Mouse (Mus musculus): ENCODE measurements around the gene Arhgef25.
"Not testable (repeated sequence)": the region's sequence is repeated elsewhere in the genome, so short reads cannot be mapped to it uniquely, and the experiment has no call there.

The Arhgef25 gene

GRCm38 (mm10) chr10:127165654-127166403 lies 24.1 kb downstream of the Arhgef25 start:
- DNase-seq (ENCODE audit: low spot score), result no peak

GRCm38 (mm10) chr10:127165354-127165653 lies 24.6 kb downstream of the Arhgef25 start:
- no peak for DNase-seq (ENCODE audit: low spot score)

GRCm38 (mm10) chr10:127164631-127165353 lies 25.1 kb downstream of the Arhgef25 start, which contains the start of gene B4galnt1:
Gene B4galnt1 (plus strand): TSS chr10:127165225.
- peak; percentile 73 for DNase-seq (ENCODE audit: low spot score)

- no peak for DNase-seq (ENCODE audit: low spot score)
Observed at GRCm38 (mm10) chr10:127164190-127164589, 25.7 kb downstream of the Arhgef25 start.

- not testable (repeated sequence) for DNase-seq (ENCODE audit: low spot score)
Observed at GRCm38 (mm10) chr10:127162771-127163261, 27.1 kb downstream of the Arhgef25 start.

GRCm38 (mm10) chr10:127160728-127161127 lies 29.2 kb downstream of the Arhgef25 start:
- no peak for DNase-seq (ENCODE audit: low spot score)

- no peak for DNase-seq (ENCODE audit: low spot score)
Observed at GRCm38 (mm10) chr10:127160081-127160480, 29.8 kb downstream of the Arhgef25 start.

- no peak for DNase-seq (ENCODE audit: low spot score)
Observed at GRCm38 (mm10) chr10:127158471-127158870, 31.4 kb downstream of the Arhgef25 start.

GRCm38 (mm10) chr10:127156511-127156910 lies 33.4 kb downstream of the Arhgef25 start:
- DNase-seq (ENCODE audit: low spot score), result no peak

- DNase-seq (ENCODE audit: low spot score), result no peak
Observed at GRCm38 (mm10) chr10:127156089-127156488, 33.8 kb downstream of the Arhgef25 start.

GRCm38 (mm10) chr10:127154652-127155051 lies 35.2 kb downstream of the Arhgef25 start:
- no peak for DNase-seq (ENCODE audit: low spot score)

GRCm38 (mm10) chr10:127154241-127154640 lies 35.6 kb downstream of the Arhgef25 start:
- no peak for DNase-seq (ENCODE audit: low spot score)

- no peak for DNase-seq (ENCODE audit: low spot score)
Observed at GRCm38 (mm10) chr10:127153323-127153722, 36.6 kb downstream of the Arhgef25 start.

GRCm38 (mm10) chr10:127152556-127152955 lies 37.3 kb downstream of the Arhgef25 start:
- DNase-seq (ENCODE audit: low spot score), result not testable (repeated sequence)

GRCm38 (mm10) chr10:127151233-127151632 lies 38.6 kb downstream of the Arhgef25 start:
- not testable (repeated sequence) for DNase-seq (ENCODE audit: low spot score)

- no peak for DNase-seq (ENCODE audit: low spot score)
Observed at GRCm38 (mm10) chr10:127150471-127150872, 39.4 kb downstream of the Arhgef25 start.

GRCm38 (mm10) chr10:127147135-127147534 lies 42.7 kb downstream of the Arhgef25 start:
- no peak for DNase-seq (ENCODE audit: low spot score)

- no peak for DNase-seq (ENCODE audit: low spot score)
Observed at GRCm38 (mm10) chr10:127145303-127145702, 44.6 kb downstream of the Arhgef25 start.

GRCm38 (mm10) chr10:127144536-127144935 lies 45.3 kb downstream of the Arhgef25 start:
- DNase-seq (ENCODE audit: low spot score), result no peak

- no peak for DNase-seq (ENCODE audit: low spot score)
Observed at GRCm38 (mm10) chr10:127143228-127143627, 46.7 kb downstream of the Arhgef25 start.

GRCm38 (mm10) chr10:127141500-127141899 lies 48.4 kb downstream of the Arhgef25 start:
- DNase-seq (ENCODE audit: low spot score), result no peak

GRCm38 (mm10) chr10:127140971-127141370 lies 48.9 kb downstream of the Arhgef25 start:
- DNase-seq (ENCODE audit: low spot score), result no peak

All from left cerebral cortex, adult 11 months (tissue).